Mouse (Mus musculus) spleen, postnatal 0 days (tissue): ENCODE data around the gene Ddb2. TPM values are rescaled to one million over a fixed set of nuclear protein-coding genes. Genes with fewer than 3 reads are reported as not detected.

Experiments used
- polyA plus RNA-seq: library from polyadenylated mRNA; unstranded; fragments of >200 nt; fragmentation: Nextera tagmentation; extraction: Ambion mirVana; gene quantifications from 2 replicates; pipeline ENCODE4 v1.2.1, GENCODE M21; 2015

The Ddb2 gene
- polyA plus RNA-seq, result 6.8 and 9.1 TPM in 2 replicates

GRCm38 (mm10) chr2:91236601-91237510 lies at the start of gene Ddb2:
Ddb2 (minus strand) TSS chr2:91236982.

GRCm38 (mm10) chr2:91264711-91265681 lies 28.2 kb upstream of the Ddb2 start, which contains the start of gene Arfgap2:
Arfgap2 (plus strand) TSS chr2:91264974.

GRCm38 (mm10) chr2:91255661-91256150 lies 18.9 kb upstream of the Ddb2 start, which contains the start of gene Pacsin3:
Pacsin3 (plus strand) TSS chr2:91255954.

GRCm38 (mm10) chr2:91202222-91202971 lies 34.4 kb downstream of the Ddb2 start, which contains the start of the genes Nr1h3 and Acp2:
Nr1h3 (minus strand) TSS chr2:91202834.
Acp2 (plus strand) TSS chr2:91202885.

GRCm38 (mm10) chr2:91183711-91184405 lies 52.9 kb downstream of the Ddb2 start, which contains the start of gene Madd:
Madd (minus strand) TSS chr2:91183837.

Other genes starting within 250 kb of the Ddb2 start
- gene Rapsn, start 201.4 kb downstream of the Ddb2 start, polyA plus RNA-seq, result 1.6 and 2.7 TPM in 2 replicates
- 160 and 174 TPM in 2 replicates for gene Psmc3, start 183.0 kb downstream of the Ddb2 start, polyA plus RNA-seq
- 13.6 and 16.0 TPM in 2 replicates for gene Slc39a13, start 166.6 kb downstream of the Ddb2 start, polyA plus RNA-seq
- gene Spi1, start 154.6 kb downstream of the Ddb2 start, polyA plus RNA-seq, result 48.0 and 65.8 TPM in 2 replicates
- 0.08 and 0.12 TPM in 2 replicates for gene Mybpc3, start 118.8 kb downstream of the Ddb2 start, polyA plus RNA-seq
- gene Madd, start 53.1 kb downstream of the Ddb2 start, polyA plus RNA-seq, result 10.1 and 10.8 TPM in 2 replicates
- 4.3 and 5.1 TPM in 2 replicates for gene Nr1h3, start 34.1 kb downstream of the Ddb2 start, polyA plus RNA-seq
- gene Acp2, start 34.1 kb downstream of the Ddb2 start, polyA plus RNA-seq, result 9.5 and 12.2 TPM in 2 replicates
- gene Pacsin3, start 19.0 kb upstream of the Ddb2 start, polyA plus RNA-seq, result 4.3 and 5.9 TPM in 2 replicates
- gene Arfgap2, start 28.0 kb upstream of the Ddb2 start, polyA plus RNA-seq, result 44.9 and 45.2 TPM in 2 replicates
- 9.1 and 13.6 TPM in 2 replicates for gene 1110051M20Rik, start 207.7 kb upstream of the Ddb2 start, polyA plus RNA-seq
- 1.6 and 2.1 TPM in 2 replicates for gene Lrp4, start 220.5 kb upstream of the Ddb2 start, polyA plus RNA-seq